Mouse (Mus musculus) gastrocnemius, postnatal 4 days (tissue): ENCODE measurements around the gene Olfr94. TPM values are rescaled to one million over a fixed set of nuclear protein-coding genes. Genes with fewer than 3 reads are reported as not detected.
"Not testable (repeated sequence)": the region's sequence is repeated elsewhere in the genome, so short reads cannot be mapped to it uniquely, and the experiment has no call there.

Source experiments
- DNase-seq, 2 experiments: peaks; one replicate each; pipeline ENCODE4 v3.0.0; 2021 to 2022; ENCODE audit warnings: low spot score in 2 of 2, mixed read lengths in 2 of 2
- long read RNA-seq, 2 experiments: library from polyadenylated mRNA; stranded (forward); transcript quantifications; one replicate each; pipeline ENCODE4 v2.0.0; 2021
- total RNA-seq, 2 experiments: library from RNA; stranded (reverse); gene quantifications; 2 replicates each; pipeline ENCODE4 v1.2.3; 2021

Olfr94 gene
- not detected for total RNA-seq
- long read RNA-seq, experiment 1: 0 reads
- long read RNA-seq, experiment 2: 0 reads

- no peak for DNase-seq
Observed at GRCm38 (mm10) chr17:37200894-37201293, at the start of gene Olfr94. TSS of gene Olfr94 (minus strand) at chr17:37200994.

DNA sequence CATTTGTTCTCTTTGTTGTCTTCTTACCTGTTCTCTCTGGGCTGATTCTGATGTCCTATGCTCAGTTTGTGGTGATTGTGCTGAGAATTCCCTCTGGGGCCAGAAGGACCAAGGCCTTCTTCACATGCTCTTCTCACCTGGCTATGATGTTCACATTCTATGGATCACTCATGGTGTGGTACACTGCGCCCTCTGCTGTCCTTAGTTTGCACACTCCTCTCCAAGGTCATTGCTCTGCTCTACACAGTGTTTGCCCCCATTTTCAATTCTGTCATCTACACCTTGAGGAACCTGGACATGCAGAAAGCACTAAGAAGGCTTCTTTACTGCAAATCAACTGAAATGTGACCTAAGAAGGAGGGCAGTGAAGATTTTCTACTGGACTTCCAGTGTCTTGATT lies 49.8 kb upstream of the Olfr94 start:
- no peak for DNase-seq

- no peak for DNase-seq
Observed at GRCm38 (mm10) chr17:37249460-37249859, 48.7 kb upstream of the Olfr94 start.

- DNase-seq: no peak
Observed at GRCm38 (mm10) chr17:37246715-37247114, 45.9 kb upstream of the Olfr94 start.

GRCm38 (mm10) chr17:37242198-37242597 lies 41.4 kb upstream of the Olfr94 start:
- no peak for DNase-seq

- not testable (repeated sequence) for DNase-seq
Observed at GRCm38 (mm10) chr17:37237230-37237629, 36.4 kb upstream of the Olfr94 start, which contains the start of gene Olfr97. TSS of gene Olfr97 (minus strand) at chr17:37237330.

DNA sequence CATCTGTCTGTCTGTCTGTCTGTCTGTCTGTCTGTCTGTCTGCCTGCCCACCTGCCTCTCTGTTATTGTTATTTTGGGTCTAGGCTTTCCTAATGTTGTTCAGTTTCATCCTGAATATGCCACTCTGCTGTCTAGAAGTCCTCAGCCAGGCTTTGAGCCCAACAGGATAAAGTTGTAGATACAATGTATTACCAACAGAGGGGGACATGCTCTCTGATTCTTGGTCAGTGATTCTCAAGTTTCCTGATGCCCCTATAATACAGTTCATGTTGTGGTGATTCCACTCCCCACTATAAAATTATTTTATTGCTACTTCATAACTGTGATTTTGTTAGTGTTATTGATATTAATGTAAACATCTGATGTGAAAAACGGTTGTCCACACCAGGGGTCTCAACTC lies 21.1 kb upstream of the Olfr94 start:
- no peak for DNase-seq

- DNase-seq: no peak
Observed at GRCm38 (mm10) chr17:37219846-37220245, 19.1 kb upstream of the Olfr94 start, which contains the start of gene Olfr96. TSS of gene Olfr96 (plus strand) at chr17:37220146.

- no peak for DNase-seq
Observed at GRCm38 (mm10) chr17:37218486-37218885, 17.7 kb upstream of the Olfr94 start.

GRCm38 (mm10) chr17:37213018-37213417 lies 12.2 kb upstream of the Olfr94 start, which contains the start of gene Olfr95:
TSS of gene Olfr95 (minus strand) at chr17:37213118.
- DNase-seq: no peak

GRCm38 (mm10) chr17:37210884-37211768 lies 10.3 kb upstream of the Olfr94 start:
- no peak for DNase-seq

DNA sequence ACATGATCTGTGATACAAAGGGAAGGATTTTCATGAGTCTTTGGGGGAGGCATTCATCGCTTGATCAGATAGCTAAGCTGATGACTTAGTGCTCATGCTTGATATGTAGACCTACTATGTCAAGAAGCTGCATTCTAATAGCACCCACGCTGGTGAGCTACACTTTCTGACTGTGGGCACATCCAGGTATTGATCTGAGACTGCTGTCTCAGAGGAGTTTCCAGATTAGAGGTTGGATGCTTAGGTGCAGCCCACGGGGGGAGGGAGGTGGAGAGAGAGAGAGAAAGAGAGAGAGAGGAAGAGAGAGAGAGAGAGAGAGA lies 3.1 kb upstream of the Olfr94 start:
- DNase-seq: no peak

- peak; percentile 37 to 70 for DNase-seq
Observed at GRCm38 (mm10) chr17:37203206-37203916, 2.6 kb upstream of the Olfr94 start.

GRCm38 (mm10) chr17:37196845-37197724 lies 3.7 kb downstream of the Olfr94 start:
- peak in 1 of 2 experiments; percentile 14 for DNase-seq

- DNase-seq: no peak
Observed at GRCm38 (mm10) chr17:37194782-37195181, 6.0 kb downstream of the Olfr94 start.

- DNase-seq: no peak
Observed at GRCm38 (mm10) chr17:37193656-37194055, 7.1 kb downstream of the Olfr94 start, which contains the start of gene Ubd. TSS of gene Ubd (plus strand) at chr17:37193892.

DNA sequence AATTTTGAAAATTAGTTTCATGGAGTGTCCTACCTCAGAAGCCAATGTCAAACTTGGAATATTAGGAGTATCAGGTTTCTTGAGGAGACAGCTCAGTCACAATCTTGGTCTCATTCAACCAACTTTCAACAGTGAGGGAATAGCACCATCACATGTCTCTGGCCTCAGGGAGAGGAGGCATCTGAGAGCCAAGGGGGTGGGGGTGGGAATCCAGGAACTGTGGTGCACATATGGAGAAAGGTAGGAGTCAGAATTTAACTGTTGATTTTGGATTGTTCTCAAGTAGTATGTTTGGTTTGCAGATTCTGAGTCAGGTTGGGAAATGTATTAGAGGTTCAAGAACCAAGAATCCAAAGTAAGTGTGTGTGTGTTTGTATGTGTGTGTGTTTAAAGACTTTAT lies 7.8 kb downstream of the Olfr94 start:
- no peak for DNase-seq

DNA sequence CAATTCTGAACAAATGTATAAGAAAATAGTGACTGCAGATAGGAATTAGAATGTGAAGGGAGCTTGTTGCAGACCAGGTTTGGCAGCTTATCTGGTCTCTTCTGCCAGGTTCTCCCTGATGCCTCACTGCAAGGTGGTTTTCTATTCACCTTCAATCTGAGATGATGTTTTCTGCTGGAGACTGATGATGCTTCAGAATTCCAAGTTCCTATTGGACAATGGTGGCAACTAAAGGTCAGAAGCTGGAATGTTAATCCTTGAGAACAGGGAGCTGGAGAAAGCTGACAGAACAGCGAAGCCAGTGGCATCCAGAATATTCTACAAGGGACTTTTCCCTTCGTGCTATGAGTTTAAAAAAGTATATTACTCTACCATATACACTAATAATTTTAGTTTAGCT lies 10.1 kb downstream of the Olfr94 start:
- no peak for DNase-seq

- DNase-seq: no peak
Observed at GRCm38 (mm10) chr17:37185474-37185873, 15.3 kb downstream of the Olfr94 start.

GRCm38 (mm10) chr17:37161394-37161793 lies 39.4 kb downstream of the Olfr94 start, which contains the start of gene Olfr93:
TSS of gene Olfr93 (minus strand) at chr17:37161494.
- no peak for DNase-seq
